Mouse (Mus musculus): ENCODE measurements around the gene Gm49486. TPM values are rescaled to one million over a fixed set of nuclear protein-coding genes. Genes with fewer than 3 reads are reported as not detected.

The Gm49486 gene
- total and polyA plus RNA-seq, 3 experiments: 0.11 TPM; not detected in 2

- Histone ChIP-seq H3K27me3 (ENCODE audit: insufficient read depth, low read length) (peaks cover 28% of the 10 kb centered on the region), H3K36me3 (replicated peaks) (no peaks in the 10 kb centered on the region), H3K4me1 (ENCODE audit: insufficient read depth, low read depth, low read length) (no peaks in the 10 kb centered on the region), H3K4me3 (ENCODE audit: low read depth, low read length) (no peak overlapping the region), H3K9me3 (replicated peaks) (no peaks in the 10 kb centered on the region)
- TF ChIP-seq POLR2AphosphoS5 (IDR thresholded peaks at IDR 0.05; ENCODE audit: insufficient replicate concordance, low read depth, low read length): no peak
- no peak for TF ChIP-seq GATA2 (IDR thresholded peaks at IDR 0.05; ENCODE audit: borderline replicate concordance, low read depth, low read length)
- no peak for TF ChIP-seq GATA1 (IDR thresholded peaks at IDR 0.05; ENCODE audit: borderline replicate concordance, low read length)
- TF ChIP-seq TAL1 (conservative IDR thresholded peaks at IDR 0.05; ENCODE audit: low read depth, low read length): no peak
- no peak for TF ChIP-seq CTCF (IDR thresholded peaks at IDR 0.05; ENCODE audit: low read depth, low read length)
- ATAC-seq (ENCODE audit: extremely low read depth, insufficient number of reproducible peaks, low FRiP score, poor library complexity, severe bottlenecking): no peak
- no peak for DNase-seq (ENCODE audit: low spot score)
These were observed 21.0 kb upstream of the Gm49486 start for GRCm38 (mm10) chr15:79208211-79208610.

DNA sequence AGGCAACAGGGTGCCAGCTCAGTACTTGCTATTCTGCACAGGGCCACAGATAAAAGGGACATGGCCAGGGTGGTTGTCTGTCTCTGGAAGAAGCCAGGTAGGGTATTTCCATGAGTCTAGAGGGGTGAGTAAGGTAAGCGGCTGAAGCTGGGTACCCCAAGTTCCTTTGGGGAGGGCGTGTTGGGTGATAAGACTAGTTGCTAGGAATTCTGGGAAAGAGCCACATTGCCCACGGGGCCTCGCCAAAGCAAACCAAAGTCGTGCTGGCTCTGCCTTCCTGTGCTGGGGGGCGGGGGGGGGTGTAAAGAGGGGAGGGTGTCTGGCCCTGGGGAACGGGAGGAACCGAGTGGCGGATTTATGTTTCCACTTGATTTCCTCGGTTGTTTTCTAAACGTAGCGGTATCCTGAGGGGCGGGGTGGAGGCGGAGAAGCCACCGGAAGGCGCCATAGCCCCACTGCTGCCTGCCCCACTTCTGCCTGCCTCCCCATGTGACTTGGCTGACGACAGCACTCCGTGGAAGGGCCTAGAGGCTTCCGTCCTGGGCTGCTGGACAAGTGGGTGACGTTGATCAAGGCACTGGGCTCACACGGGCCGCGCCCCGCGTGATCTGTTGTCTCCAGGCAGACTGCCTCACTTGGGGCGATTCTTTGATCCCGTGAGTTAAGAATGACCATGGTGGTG, 20.3 kb upstream of the Gm49486 start:
- Histone ChIP-seq H3K9me3 (replicated peaks) (no peaks in the 10 kb centered on the region), H3K36me3 (replicated peaks) (no peaks in the 10 kb centered on the region), H3K4me3 (ENCODE audit: low read depth, low read length) (no peak overlapping the region), H3K4me1 (ENCODE audit: insufficient read depth, low read depth, low read length) (no peaks in the 10 kb centered on the region), H3K27me3 (ENCODE audit: insufficient read depth, low read length) (peaks cover 25% of the 10 kb centered on the region)
- ATAC-seq (ENCODE audit: extremely low read depth, insufficient number of reproducible peaks, low FRiP score, poor library complexity, severe bottlenecking) (no peak), DNase-seq (ENCODE audit: low spot score) (no peak)
- TF ChIP-seq CTCF (IDR thresholded peaks at IDR 0.05; ENCODE audit: low read depth, low read length): no peak
- no peak for TF ChIP-seq TAL1 (conservative IDR thresholded peaks at IDR 0.05; ENCODE audit: low read depth, low read length)
- no peak for TF ChIP-seq GATA2 (IDR thresholded peaks at IDR 0.05; ENCODE audit: borderline replicate concordance, low read depth, low read length)
- no peak for TF ChIP-seq POLR2AphosphoS5 (IDR thresholded peaks at IDR 0.05; ENCODE audit: insufficient replicate concordance, low read depth, low read length)
- TF ChIP-seq GATA1 (IDR thresholded peaks at IDR 0.05; ENCODE audit: borderline replicate concordance, low read length): no peak

GRCm38 (mm10) chr15:79210357-79210756, 18.8 kb upstream of the Gm49486 start:
- ATAC-seq (ENCODE audit: extremely low read depth, insufficient number of reproducible peaks, low FRiP score, poor library complexity, severe bottlenecking) (no peak), DNase-seq (ENCODE audit: low spot score) (no peak)
- Histone ChIP-seq H3K27me3 (ENCODE audit: insufficient read depth, low read length) (peaks cover 23% of the 10 kb centered on the region), H3K4me1 (ENCODE audit: insufficient read depth, low read depth, low read length) (no peaks in the 10 kb centered on the region), H3K4me3 (ENCODE audit: low read depth, low read length) (no peak overlapping the region), H3K36me3 (replicated peaks) (no peaks in the 10 kb centered on the region), H3K9me3 (replicated peaks) (no peaks in the 10 kb centered on the region)
- no peak for TF ChIP-seq POLR2AphosphoS5 (IDR thresholded peaks at IDR 0.05; ENCODE audit: insufficient replicate concordance, low read depth, low read length)
- no peak for TF ChIP-seq CTCF (IDR thresholded peaks at IDR 0.05; ENCODE audit: low read depth, low read length)
- TF ChIP-seq GATA2 (IDR thresholded peaks at IDR 0.05; ENCODE audit: borderline replicate concordance, low read depth, low read length): no peak
- TF ChIP-seq TAL1 (conservative IDR thresholded peaks at IDR 0.05; ENCODE audit: low read depth, low read length): no peak
- no peak for TF ChIP-seq GATA1 (IDR thresholded peaks at IDR 0.05; ENCODE audit: borderline replicate concordance, low read length)

DNA sequence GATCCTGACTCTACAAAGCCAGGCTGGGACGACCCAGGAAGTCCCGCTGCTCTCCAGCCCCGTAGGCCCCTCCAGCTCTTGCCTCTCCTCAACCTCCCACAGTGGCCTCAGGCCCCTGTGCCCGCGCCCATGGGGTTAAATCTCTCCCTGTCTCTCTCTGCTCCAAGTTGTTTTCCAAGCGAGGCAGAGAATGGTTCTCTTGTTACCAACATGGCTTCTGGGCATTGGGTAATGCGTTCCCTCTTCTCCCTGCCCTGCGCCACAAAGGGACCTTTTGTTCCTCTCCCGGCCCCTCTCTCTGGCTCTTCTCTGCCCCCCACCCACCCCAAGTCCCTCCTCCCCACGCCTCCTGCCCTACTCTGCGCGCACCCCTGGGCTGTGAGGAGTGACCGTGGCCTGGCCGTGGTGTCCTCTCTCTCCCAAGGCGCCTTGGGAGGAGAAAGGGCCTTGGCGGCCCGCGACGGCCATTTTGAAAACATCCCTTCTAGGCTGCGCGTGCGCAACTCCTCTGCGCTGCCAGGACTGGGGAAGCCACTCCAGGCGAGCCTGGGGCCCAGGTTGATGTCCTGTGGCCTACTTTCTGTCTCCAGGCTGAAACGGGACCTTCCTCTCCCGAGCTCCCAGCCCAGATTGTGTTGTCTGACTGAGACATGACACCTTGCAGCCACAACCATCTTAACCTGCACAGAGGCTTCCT, 16.3 kb upstream of the Gm49486 start:
- Histone ChIP-seq H3K36me3 (replicated peaks) (no peaks in the 10 kb centered on the region), H3K27me3 (ENCODE audit: insufficient read depth, low read length) (peaks cover 29% of the 10 kb centered on the region), H3K4me1 (ENCODE audit: insufficient read depth, low read depth, low read length) (no peaks in the 10 kb centered on the region), H3K9me3 (replicated peaks) (no peaks in the 10 kb centered on the region), H3K4me3 (ENCODE audit: low read depth, low read length) (no peak overlapping the region)
- no peak for TF ChIP-seq CTCF (IDR thresholded peaks at IDR 0.05; ENCODE audit: low read depth, low read length)
- no peak for TF ChIP-seq GATA2 (IDR thresholded peaks at IDR 0.05; ENCODE audit: borderline replicate concordance, low read depth, low read length)
- TF ChIP-seq GATA1 (IDR thresholded peaks at IDR 0.05; ENCODE audit: borderline replicate concordance, low read length): no peak
- no peak for TF ChIP-seq TAL1 (conservative IDR thresholded peaks at IDR 0.05; ENCODE audit: low read depth, low read length)
- TF ChIP-seq POLR2AphosphoS5 (IDR thresholded peaks at IDR 0.05; ENCODE audit: insufficient replicate concordance, low read depth, low read length): no peak
- ATAC-seq (ENCODE audit: extremely low read depth, insufficient number of reproducible peaks, low FRiP score, poor library complexity, severe bottlenecking) (no peak), DNase-seq (ENCODE audit: low spot score) (no peak)

DNA sequence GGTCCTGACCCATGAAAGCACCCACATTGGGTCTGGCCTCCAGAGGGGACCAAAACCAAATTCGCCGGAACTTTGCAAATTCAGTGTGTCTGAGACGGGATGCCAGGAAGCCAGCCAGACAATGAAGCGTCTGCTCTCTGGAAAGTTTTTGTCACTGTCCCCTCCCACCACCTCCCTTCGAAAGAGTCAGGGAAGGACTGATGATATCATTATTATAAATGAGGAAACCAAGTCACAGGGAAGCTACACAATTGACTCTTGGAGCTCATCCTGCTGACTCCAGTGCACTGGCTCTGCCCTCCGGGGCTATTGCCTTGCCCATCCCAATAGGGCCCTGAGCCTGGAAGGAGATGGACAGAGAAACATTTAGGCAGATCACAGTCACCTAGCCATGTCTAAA, 15.6 kb upstream of the Gm49486 start:
- H3K27me3 ChIP-seq (ENCODE audit: insufficient read depth, low read length): peaks cover 29% of the 10 kb centered on the region
- no peaks in the 10 kb centered on the region for H3K9me3 ChIP-seq (replicated peaks)
- TF ChIP-seq POLR2AphosphoS5 (IDR thresholded peaks at IDR 0.05; ENCODE audit: insufficient replicate concordance, low read depth, low read length): no peak
- no peak for TF ChIP-seq CTCF (IDR thresholded peaks at IDR 0.05; ENCODE audit: low read depth, low read length)
- TF ChIP-seq TAL1 (conservative IDR thresholded peaks at IDR 0.05; ENCODE audit: low read depth, low read length): no peak
- TF ChIP-seq GATA1 (IDR thresholded peaks at IDR 0.05; ENCODE audit: borderline replicate concordance, low read length): no peak
- no peak for TF ChIP-seq GATA2 (IDR thresholded peaks at IDR 0.05; ENCODE audit: borderline replicate concordance, low read depth, low read length)
- H3K36me3 ChIP-seq (replicated peaks): no peaks in the 10 kb centered on the region
- ATAC-seq (ENCODE audit: extremely low read depth, insufficient number of reproducible peaks, low FRiP score, poor library complexity, severe bottlenecking) (no peak), DNase-seq (ENCODE audit: low spot score) (no peak)
- no peaks in the 10 kb centered on the region for H3K4me1 ChIP-seq (ENCODE audit: insufficient read depth, low read depth, low read length)
- no peak overlapping the region for H3K4me3 ChIP-seq (ENCODE audit: low read depth, low read length)

DNA sequence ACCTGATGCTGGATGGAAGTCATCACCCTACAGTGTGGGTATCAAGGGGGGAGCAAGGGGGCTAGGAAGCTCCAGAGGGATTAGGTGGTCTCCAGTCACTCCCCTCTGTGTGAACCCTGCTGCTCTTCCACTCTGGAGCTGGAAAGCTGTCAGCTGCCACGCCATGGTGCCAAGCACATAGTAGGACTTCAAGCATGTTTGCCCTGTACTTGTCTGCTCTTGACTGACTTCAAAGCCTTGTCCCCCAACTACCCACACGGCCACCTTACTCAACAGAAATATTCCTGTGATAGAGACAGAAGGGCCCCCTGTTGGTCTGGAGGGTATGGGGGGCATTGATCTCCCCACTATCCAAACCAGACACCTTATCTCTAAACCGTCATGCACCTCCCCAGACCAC, 13.0 kb upstream of the Gm49486 start:
- no peaks in the 10 kb centered on the region for H3K4me1 ChIP-seq (ENCODE audit: insufficient read depth, low read depth, low read length)
- no peak for ATAC-seq (ENCODE audit: extremely low read depth, insufficient number of reproducible peaks, low FRiP score, poor library complexity, severe bottlenecking)
- no peaks in the 10 kb centered on the region for H3K9me3 ChIP-seq (replicated peaks)
- no peaks in the 10 kb centered on the region for H3K36me3 ChIP-seq (replicated peaks)
- H3K4me3 ChIP-seq (ENCODE audit: low read depth, low read length): no peak overlapping the region
- TF ChIP-seq TAL1 (conservative IDR thresholded peaks at IDR 0.05; ENCODE audit: low read depth, low read length): no peak
- TF ChIP-seq GATA1 (IDR thresholded peaks at IDR 0.05; ENCODE audit: borderline replicate concordance, low read length): no peak
- peaks cover 32% of the 10 kb centered on the region for H3K27me3 ChIP-seq (ENCODE audit: insufficient read depth, low read length)
- DNase-seq (ENCODE audit: low spot score): no peak

Measured in G1E (cell line).